Mouse (Mus musculus) cerebellum, adult 2 months (tissue): ENCODE data around the gene Notum.

Source experiments
- CTCF ChIP-seq: fragments of 200-500 bp; IDR thresholded peaks from 2 replicates; pipeline ENCODE4 v1.5.1; 2011; ENCODE audit warnings: low read depth, mild to moderate bottlenecking, control low read depth, low read length, moderate library complexity, borderline replicate concordance; ENCODE audit not compliant: insufficient read depth
- POLR2A ChIP-seq: fragments of 200-500 bp; IDR thresholded peaks from 2 replicates; pipeline ENCODE4 v1.6.1; 2011; ENCODE audit warnings: low read length, control low read depth, borderline replicate concordance; ENCODE audit not compliant: insufficient read depth

DNA sequence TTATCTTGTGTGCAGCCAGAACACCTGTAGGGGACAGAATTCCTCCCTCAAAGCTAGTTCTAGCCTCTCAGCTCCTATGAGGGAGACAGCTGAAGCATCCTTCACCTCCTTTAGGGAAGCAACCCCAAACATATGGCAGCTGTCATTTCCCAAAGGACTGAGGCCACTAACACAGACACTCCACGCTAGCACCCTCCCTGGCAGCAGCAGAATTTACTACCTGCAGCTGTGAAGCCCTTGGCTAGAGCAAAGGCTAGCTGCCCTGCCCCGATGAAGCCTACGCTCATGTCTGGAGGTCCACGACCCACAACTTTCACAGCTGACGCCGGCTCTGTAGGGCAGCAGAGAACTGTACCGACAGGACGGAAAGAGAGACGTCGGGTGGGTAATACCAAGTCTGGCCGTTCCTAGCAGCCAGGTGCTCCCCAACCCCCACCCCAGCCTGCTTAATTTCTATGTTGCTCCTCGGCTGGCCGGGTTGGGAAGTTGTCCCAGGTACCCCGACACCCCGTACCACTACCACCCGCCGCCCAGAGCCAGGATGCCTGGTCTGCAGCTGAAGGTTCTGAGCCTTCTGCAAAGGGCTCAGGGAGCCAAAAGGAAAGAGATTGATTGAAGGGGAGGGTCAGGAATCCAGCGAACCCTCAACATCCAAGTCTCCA lies 17.9 kb downstream of the Notum start:
- no peak for TF ChIP-seq POLR2A
- no peak for TF ChIP-seq CTCF
